Mouse (Mus musculus) MEL (cell line): ENCODE measurements around the gene Agap2. TPM values are rescaled to one million over a fixed set of nuclear protein-coding genes. Genes with fewer than 3 reads are reported as not detected.

Experiments used
- DNase-seq: peaks from one replicate; pipeline ENCODE4 v3.0.0; 2011; ENCODE audit warnings: low read depth, low spot score
- H3K27ac ChIP-seq: 2 replicates; pipeline ENCODE4 v1.5.1; 2012; ENCODE audit warnings: low read depth, mild to moderate bottlenecking, control low read depth, low read length, moderate library complexity; ENCODE audit not compliant: control insufficient read depth
- H3K27me3 ChIP-seq, 2 experiments: fragments of 150-350 bp in 1 of 2; sonication (generic) in 1 of 2; 2 replicates each; pipeline ENCODE4 v1.6.1; 2012; ENCODE audit warnings: low read length in 2 of 2, mild to moderate bottlenecking in 2 of 2, improper control_type of control experiment in 1 of 2, moderate library complexity in 1 of 2; ENCODE audit not compliant: insufficient read depth in 2 of 2, control insufficient read depth in 1 of 2
- H3K36me3 ChIP-seq, 2 experiments: 2 replicates each; pipeline ENCODE4 v1.6.1; 2012 to 2014; ENCODE audit warnings: low read length in 2 of 2, improper control_type of control experiment in 1 of 2, inconsistent platforms in 1 of 2, mild to moderate bottlenecking in 1 of 2; ENCODE audit not compliant: insufficient read depth in 2 of 2, control insufficient read depth in 1 of 2
- H3K4me1 ChIP-seq, 2 experiments: fragments of 150-350 bp in 1 of 2; sonication (generic) in 1 of 2; 2 replicates each; pipeline ENCODE4 v1.6.1; 2012; ENCODE audit warnings: low read length in 2 of 2, improper control_type of control experiment in 1 of 2, mild to moderate bottlenecking in 1 of 2; ENCODE audit not compliant: insufficient read depth in 2 of 2, control insufficient read depth in 1 of 2
- H3K4me3 ChIP-seq, 2 experiments: fragments of 150-350 bp in 1 of 2; sonication (generic) in 1 of 2; 2 replicates each; pipeline ENCODE4 v1.5.1; 2012; ENCODE audit warnings: low read depth in 2 of 2, low read length in 2 of 2, mild to moderate bottlenecking in 2 of 2, moderate library complexity in 2 of 2, control low read depth in 1 of 2, improper control_type of control experiment in 1 of 2; ENCODE audit not compliant: control insufficient read depth in 1 of 2, insufficient read depth in 1 of 2
- H3K79me2 ChIP-seq: 2 replicates; pipeline ENCODE4 v1.6.1; 2012; ENCODE audit warnings: mild to moderate bottlenecking, low read length, moderate library complexity; ENCODE audit not compliant: control insufficient read depth, poor library complexity, insufficient read depth
- H3K9ac ChIP-seq: 2 replicates; pipeline ENCODE4 v1.6.1; 2012; ENCODE audit warnings: low read depth, mild to moderate bottlenecking, control low read depth, low read length, moderate library complexity; ENCODE audit not compliant: control insufficient read depth, poor library complexity, severe bottlenecking
- H3K9me3 ChIP-seq: fragments of 150-350 bp; sonication (generic); replicated peaks from 2 replicates; pipeline ENCODE4 v1.6.1; 2012; ENCODE audit warnings: mild to moderate bottlenecking, low read length, improper control_type of control experiment, moderate library complexity; ENCODE audit not compliant: insufficient read depth
- CHD1 ChIP-seq: IDR thresholded peaks from 2 replicates; pipeline ENCODE4 v1.6.1; 2012; ENCODE audit warnings: low read depth, mild to moderate bottlenecking, inconsistent platforms, low read length, improper control_type of control experiment
- CHD2 ChIP-seq: IDR thresholded peaks from 2 replicates; pipeline ENCODE4 v1.6.1; 2011; ENCODE audit warnings: low read length, improper control_type of control experiment
- ELF1 ChIP-seq: IDR thresholded peaks from 2 replicates; pipeline ENCODE4 v1.6.1; 2014; ENCODE audit warnings: low read depth, mild to moderate bottlenecking, inconsistent platforms, low read length, improper control_type of control experiment, moderate library complexity
- EP300 ChIP-seq, 2 experiments: IDR thresholded peaks; 2 replicates each; pipeline ENCODE4 v1.6.1; 2011; ENCODE audit warnings: improper control_type of control experiment in 2 of 2, low read length in 2 of 2, low read depth in 1 of 2, mild to moderate bottlenecking in 1 of 2
- ETS1 ChIP-seq: IDR thresholded peaks from 2 replicates; pipeline ENCODE4 v1.6.1; 2012; ENCODE audit warnings: low read depth, mild to moderate bottlenecking, inconsistent platforms, low read length, improper control_type of control experiment, moderate library complexity
- GATA1 ChIP-seq: IDR thresholded peaks from 2 replicates; pipeline ENCODE4 v1.6.1; 2011; ENCODE audit warnings: low read depth, low read length, improper control_type of control experiment
- HCFC1 ChIP-seq: IDR thresholded peaks from 2 replicates; pipeline ENCODE4 v1.6.1; 2012; ENCODE audit warnings: low read depth, mild to moderate bottlenecking, inconsistent platforms, low read length, improper control_type of control experiment, moderate library complexity
- KAT2A ChIP-seq: conservative IDR thresholded peaks from 2 replicates; pipeline ENCODE4 v1.6.1; 2012; ENCODE audit warnings: low read depth, low read length, improper control_type of control experiment, inconsistent platforms
- MAFK ChIP-seq: IDR thresholded peaks from 2 replicates; pipeline ENCODE4 v1.6.1; 2011; ENCODE audit warnings: low read depth, mild to moderate bottlenecking, low read length, improper control_type of control experiment, borderline replicate concordance
- MAX ChIP-seq: IDR thresholded peaks from 2 replicates; pipeline ENCODE4 v1.6.1; 2011; ENCODE audit warnings: low read length, improper control_type of control experiment
- MAZ ChIP-seq: IDR thresholded peaks from 2 replicates; pipeline ENCODE4 v1.6.1; 2012; ENCODE audit warnings: low read depth, mild to moderate bottlenecking, inconsistent platforms, low read length, improper control_type of control experiment
- MXI1 ChIP-seq: IDR thresholded peaks from 2 replicates; pipeline ENCODE4 v1.6.1; 2011; ENCODE audit warnings: mild to moderate bottlenecking, low read depth, low read length, improper control_type of control experiment
- MYB ChIP-seq: IDR thresholded peaks from 2 replicates; pipeline ENCODE4 v1.6.1; 2011; ENCODE audit warnings: mild to moderate bottlenecking, low read depth, low read length, improper control_type of control experiment
- MYC ChIP-seq: IDR thresholded peaks from 2 replicates; pipeline ENCODE4 v1.6.1; 2011; ENCODE audit warnings: low read depth, mild to moderate bottlenecking, low read length, improper control_type of control experiment, moderate library complexity
- NELFE ChIP-seq: IDR thresholded peaks from 2 replicates; pipeline ENCODE4 v1.6.1; 2011; ENCODE audit warnings: low read depth, low read length, improper control_type of control experiment
- NRF1 ChIP-seq: IDR thresholded peaks from 2 replicates; pipeline ENCODE4 v1.6.1; 2014; ENCODE audit warnings: low read depth, mild to moderate bottlenecking, inconsistent platforms, low read length, improper control_type of control experiment, moderate library complexity; ENCODE audit not compliant: poor library complexity, insufficient read depth, severe bottlenecking
- POLR2A ChIP-seq, 2 experiments: IDR thresholded peaks; 2 replicates each; pipeline ENCODE4 v1.6.1; 2011 to 2012; ENCODE audit warnings: low read length in 2 of 2, mild to moderate bottlenecking in 2 of 2, control low read depth in 1 of 2, improper control_type of control experiment in 1 of 2, low read depth in 1 of 2, moderate library complexity in 1 of 2; ENCODE audit not compliant: control insufficient read depth in 1 of 2, insufficient read depth in 1 of 2, poor library complexity in 1 of 2
- POLR2AphosphoS2 ChIP-seq: IDR thresholded peaks from 2 replicates; pipeline ENCODE4 v1.6.1; 2011; ENCODE audit warnings: low read length, improper control_type of control experiment
- RAD21 ChIP-seq: IDR thresholded peaks from 2 replicates; pipeline ENCODE4 v1.6.1; 2011; ENCODE audit warnings: mild to moderate bottlenecking, low read depth, low read length, improper control_type of control experiment
- RCOR1 ChIP-seq: IDR thresholded peaks from 2 replicates; pipeline ENCODE4 v1.6.1; 2012; ENCODE audit warnings: low read depth, mild to moderate bottlenecking, inconsistent platforms, low read length, improper control_type of control experiment
- SIN3A ChIP-seq: IDR thresholded peaks from 2 replicates; pipeline ENCODE4 v1.6.1; 2012; ENCODE audit warnings: low read length, improper control_type of control experiment, inconsistent platforms
- TAL1 ChIP-seq: IDR thresholded peaks from 2 replicates; pipeline ENCODE4 v1.6.1; 2012; ENCODE audit warnings: mild to moderate bottlenecking, inconsistent platforms, low read length, moderate library complexity, mixed read lengths
- TBP ChIP-seq: IDR thresholded peaks from 2 replicates; pipeline ENCODE4 v1.8.0; 2011; ENCODE audit warnings: low read depth, low read length, improper control_type of control experiment
- TCF12 ChIP-seq: IDR thresholded peaks from 2 replicates; pipeline ENCODE4 v1.6.1; 2014; ENCODE audit warnings: low read depth, mild to moderate bottlenecking, inconsistent platforms, low read length, improper control_type of control experiment, moderate library complexity
- UBTF ChIP-seq: IDR thresholded peaks from 2 replicates; pipeline ENCODE4 v1.6.1; 2012; ENCODE audit warnings: low read depth, mild to moderate bottlenecking, inconsistent platforms, low read length, improper control_type of control experiment, moderate library complexity, borderline replicate concordance; ENCODE audit not compliant: insufficient read depth
- USF2 ChIP-seq, 2 experiments: IDR thresholded peaks; 2 replicates each; pipeline ENCODE4 v1.6.1; 2011 to 2012; ENCODE audit warnings: improper control_type of control experiment in 2 of 2, low read length in 2 of 2, borderline replicate concordance in 1 of 2, inconsistent platforms in 1 of 2, low read depth in 1 of 2, mild to moderate bottlenecking in 1 of 2; ENCODE audit not compliant: insufficient read depth in 1 of 2
- ZC3H11A ChIP-seq: IDR thresholded peaks from 2 replicates; pipeline ENCODE4 v1.6.1; 2012; ENCODE audit warnings: low read depth, mild to moderate bottlenecking, inconsistent platforms, low read length, improper control_type of control experiment
- ZKSCAN1 ChIP-seq: IDR thresholded peaks from 2 replicates; pipeline ENCODE4 v1.6.1; 2012; ENCODE audit warnings: low read depth, mild to moderate bottlenecking, inconsistent platforms, low read length, improper control_type of control experiment, moderate library complexity
- ZMIZ1 ChIP-seq: IDR thresholded peaks from 2 replicates; pipeline ENCODE4 v1.6.1; 2012; ENCODE audit warnings: low read depth, mild to moderate bottlenecking, inconsistent platforms, low read length, improper control_type of control experiment, moderate library complexity
- ZNF384 ChIP-seq: IDR thresholded peaks from 2 replicates; pipeline ENCODE4 v1.6.1; 2012; ENCODE audit warnings: low read depth, mild to moderate bottlenecking, inconsistent platforms, low read length, improper control_type of control experiment
- polyA plus RNA-seq, 2 experiments: library from polyadenylated mRNA; stranded (reverse) in 1 of 2; unstranded in 1 of 2; fragments of >175 nt in 1 of 2; fragments of >200 nt in 1 of 2; gene quantifications; 2 replicates each; pipeline versions ENCODE4 v1.2.1 to v1.2.4; 2012; ENCODE audit warnings: low replicate concordance in 2 of 2, low read depth in 1 of 2; ENCODE audit not compliant: insufficient read length in 2 of 2, insufficient read depth in 1 of 2, missing spikeins in 1 of 2
- total RNA-seq: library from RNA; depleted of rRNA; stranded (reverse); fragments of 300-350 nt; gene quantifications from 2 replicates; pipeline ENCODE4 v1.2.3, GENCODE M21; 2012

Gene Agap2
- total and polyA plus RNA-seq, 3 experiments = 0.04 to 0.46 TPM; not detected in 1

GRCm38 (mm10) chr10:127136510-127136909 lies 61.4 kb downstream of the Agap2 start:
- H3K27me3 ChIP-seq = no peaks in the 10 kb centered on the region
- no peaks in the 10 kb centered on the region; the same call in 1 of the 2 replicates for H3K79me2 ChIP-seq
- H3K9ac ChIP-seq = peak overlapping the region; percentile 76
- H3K36me3 ChIP-seq = peaks cover 0 to 41% of the 10 kb centered on the region in 2 experiments; a peak in 2 of 4 replicates
- H3K27ac ChIP-seq = peak overlapping the region; percentile 96
- TF ChIP-seq MAZ (peak; percentile 68; the same call in 1 of the 2 replicates), KAT2A (no peak; the same call in 1 of the 2 replicates), CHD1 (no peak), MAFK (no peak), TAL1 (no peak), CHD2 (no peak), POLR2AphosphoS2 (no peak), ZC3H11A (no peak), NRF1 (0 out of 2 replicates have a peak, but pooled peaks have one; percentile 5), GATA1 (no peak), EP300 (IDR thresholded peaks at IDR 0.05; ENCODE audit: low read depth in 1 of 2, low read length in 2 of 2) (peak; percentile 63 to 77), POLR2A (IDR thresholded peaks at IDR 0.05; ENCODE audit: control insufficient read depth in 1 of 2, insufficient read depth in 1 of 2, low read depth in 1 of 2, low read length in 2 of 2, poor library complexity in 1 of 2) (peak in 1 of 2 experiments; percentile 48; a peak in 2 of 4 replicates), ELF1 (0 out of 2 replicates have a peak, but pooled peaks have one; percentile 48), ETS1 (peak; percentile 76), ZNF384 (peak; percentile 68), MAX (no peak; the same call in 1 of the 2 replicates), ZKSCAN1 (no peak), MXI1 (no peak), MYC (peak; percentile 79), MYB (no peak), SIN3A (peak; percentile 81), RCOR1 (peak; percentile 72; the same call in 1 of the 2 replicates), UBTF (no peak), NELFE (peak; percentile 19; the same call in 1 of the 2 replicates), HCFC1 (peak; percentile 37; the same call in 1 of the 2 replicates), TBP (peak; percentile 77), RAD21 (no peak), USF2 (IDR thresholded peaks at IDR 0.05; ENCODE audit: borderline replicate concordance in 1 of 2, insufficient read depth in 1 of 2, low read depth in 1 of 2, low read length in 2 of 2) (no peak), ZMIZ1 (peak; percentile 66; the same call in 1 of the 2 replicates), TCF12 (0 out of 2 replicates have a peak, but pooled peaks have one; percentile 44)
- TF ChIP-seq, all 39 proteins: peak for 15
- peak overlapping the region; percentile 43 to 55 for H3K4me3 ChIP-seq
- DNase-seq = peak; percentile 88
- H3K9me3 ChIP-seq = no peaks in the 10 kb centered on the region
- peaks cover 31 to 44% of the 10 kb centered on the region in 2 experiments for H3K4me1 ChIP-seq
